Mouse (Mus musculus) hindbrain, embryonic 10.5 days (tissue): ENCODE measurements around the gene Atxn7l3. TPM values are rescaled to one million over a fixed set of nuclear protein-coding genes. Genes with fewer than 3 reads are reported as not detected.
A peak's percentile ranks its signal among the peaks of the same experiment; 100 is the strongest.

ENCODE experiments used
- DNase-seq: peaks from one replicate; pipeline ENCODE4 v3.0.0-alpha.2; 2017; ENCODE audit warnings: low spot score
- H3K27ac ChIP-seq: fragments of 300-500 bp; sonication (generic); 2 replicates; pipeline ENCODE4 v1.5.1; 2016; ENCODE audit warnings: mild to moderate bottlenecking, moderate library complexity
- H3K27me3 ChIP-seq: fragments of 300-500 bp; sonication (generic); 2 replicates; pipeline ENCODE4 v1.6.1; 2016; ENCODE audit warnings: mild to moderate bottlenecking; ENCODE audit not compliant: poor library complexity, insufficient read depth, severe bottlenecking
- H3K36me3 ChIP-seq: fragments of 300-500 bp; sonication (generic); 2 replicates; pipeline ENCODE4 v1.6.1; 2016; ENCODE audit warnings: mild to moderate bottlenecking, moderate library complexity
- H3K4me1 ChIP-seq: fragments of 300-500 bp; sonication (generic); replicated peaks from 2 replicates; pipeline ENCODE4 v1.6.1; 2016; ENCODE audit warnings: mild to moderate bottlenecking
- H3K4me3 ChIP-seq: fragments of 300-500 bp; sonication (generic); 2 replicates; pipeline ENCODE4 v1.5.1; 2016; ENCODE audit warnings: mild to moderate bottlenecking, moderate library complexity
- H3K9me3 ChIP-seq: fragments of 300-500 bp; sonication (generic); 2 replicates; pipeline ENCODE4 v1.6.1; 2016; ENCODE audit warnings: mild to moderate bottlenecking, moderate library complexity
- WGBS: fragments of 180-500 bp; shearing (Covaris S2); methylation state at CpG from one replicate; pipeline ENCODE4 v1.1.7; 2016; 5-methylcytosine and 5-hydroxymethylcytosine counted together
- polyA plus RNA-seq: library from polyadenylated mRNA; unstranded; fragments of >200 nt; fragmentation: Nextera tagmentation; extraction: Ambion mirVana; gene quantifications from 2 replicates; pipeline ENCODE4 v1.2.1, GENCODE M21; 2016

Gene Atxn7l3
- polyA plus RNA-seq, 1 experiment from 2014 or later: 18.7 TPM

GRCm38 (mm10) chr11:102331806-102332205, 35.4 kb upstream of the Atxn7l3 start:
- Histone ChIP-seq H3K27me3 (no peaks in the 10 kb centered on the region), H3K36me3 (no peaks in the 10 kb centered on the region), H3K4me1 (peaks cover 4% of the 10 kb centered on the region; the same call in 1 of the 2 replicates), H3K27ac (no peak overlapping the region), H3K9me3 (no peaks in the 10 kb centered on the region), H3K4me3 (no peak overlapping the region)
- 52% methylated on average over 4 of the region's 4 CpGs for WGBS
- no peak for DNase-seq

- Histone ChIP-seq H3K4me3 (no peak overlapping the region), H3K9me3 (no peaks in the 10 kb centered on the region), H3K27me3 (no peaks in the 10 kb centered on the region), H3K36me3 (no peaks in the 10 kb centered on the region), H3K27ac (no peak overlapping the region), H3K4me1 (peaks cover 2% of the 10 kb centered on the region; the same call in 1 of the 2 replicates)
- WGBS: 82% methylated on average over 3 of the region's 3 CpGs
- no peak for DNase-seq
These were observed 33.6 kb upstream of the Atxn7l3 start for GRCm38 (mm10) chr11:102330039-102330438.

- no peak for DNase-seq
- Histone ChIP-seq H3K27me3 (no peaks in the 10 kb centered on the region), H3K36me3 (no peaks in the 10 kb centered on the region), H3K9me3 (no peaks in the 10 kb centered on the region), H3K4me1 (no peaks in the 10 kb centered on the region), H3K4me3 (no peak overlapping the region), H3K27ac (no peak overlapping the region)
These were observed 33.1 kb upstream of the Atxn7l3 start for GRCm38 (mm10) chr11:102329518-102329917.

- no peak for DNase-seq
- no peaks in the 10 kb centered on the region for H3K36me3 ChIP-seq
- no peaks in the 10 kb centered on the region for H3K27me3 ChIP-seq
- H3K4me1 ChIP-seq: no peaks in the 10 kb centered on the region
- H3K27ac ChIP-seq: no peak overlapping the region
- 85% methylated on average over 7 of the region's 7 CpGs for WGBS
- no peak overlapping the region for H3K4me3 ChIP-seq
- H3K9me3 ChIP-seq: no peaks in the 10 kb centered on the region
These were observed 31.4 kb upstream of the Atxn7l3 start for GRCm38 (mm10) chr11:102327839-102328238.

- no peak overlapping the region for H3K27ac ChIP-seq
- H3K27me3 ChIP-seq: no peaks in the 10 kb centered on the region
- 78% methylated on average over 5 of the region's 5 CpGs for WGBS
- DNase-seq: no peak
- H3K4me3 ChIP-seq: no peak overlapping the region
- no peaks in the 10 kb centered on the region for H3K9me3 ChIP-seq
- no peaks in the 10 kb centered on the region for H3K4me1 ChIP-seq
- no peaks in the 10 kb centered on the region for H3K36me3 ChIP-seq
These were observed 30.8 kb upstream of the Atxn7l3 start for GRCm38 (mm10) chr11:102327250-102327649.

GRCm38 (mm10) chr11:102323516-102323915, 27.1 kb upstream of the Atxn7l3 start:
- H3K4me3 ChIP-seq: no peak overlapping the region
- no peaks in the 10 kb centered on the region for H3K9me3 ChIP-seq
- H3K27me3 ChIP-seq: no peaks in the 10 kb centered on the region; the same call in 1 of the 2 replicates
- no peak overlapping the region for H3K27ac ChIP-seq
- WGBS: 83% methylated on average over 1 of the region's 1 CpGs
- peaks cover 16% of the 10 kb centered on the region for H3K4me1 ChIP-seq
- H3K36me3 ChIP-seq: no peaks in the 10 kb centered on the region
- DNase-seq: no peak

- no peaks in the 10 kb centered on the region for H3K36me3 ChIP-seq
- no peaks in the 10 kb centered on the region; the same call in 1 of the 2 replicates for H3K27me3 ChIP-seq
- 0 out of 2 replicates have a peak overlapping the region, but pooled peaks have one; percentile 18 for H3K4me3 ChIP-seq
- 77% methylated on average over 6 of the region's 6 CpGs for WGBS
- peaks cover 19% of the 10 kb centered on the region for H3K4me1 ChIP-seq
- no peak for DNase-seq
- no peaks in the 10 kb centered on the region for H3K9me3 ChIP-seq
- H3K27ac ChIP-seq: no peak overlapping the region
These were observed 25.5 kb upstream of the Atxn7l3 start for GRCm38 (mm10) chr11:102321931-102322330.

- Histone ChIP-seq H3K36me3 (peaks cover 2% of the 10 kb centered on the region; the same call in 1 of the 2 replicates), H3K27me3 (no peaks in the 10 kb centered on the region; the same call in 1 of the 2 replicates), H3K27ac (peak overlapping the region; percentile 100), H3K4me1 (peaks cover 29% of the 10 kb centered on the region), H3K4me3 (peak overlapping the region; percentile 100), H3K9me3 (no peaks in the 10 kb centered on the region)
- no peak for DNase-seq
- 25% methylated on average over 10 of the region's 10 CpGs for WGBS
These were observed 24.2 kb upstream of the Atxn7l3 start for GRCm38 (mm10) chr11:102320686-102321005.

- Histone ChIP-seq H3K4me1 (peaks cover 35% of the 10 kb centered on the region), H3K9me3 (no peaks in the 10 kb centered on the region), H3K27me3 (no peaks in the 10 kb centered on the region; the same call in 1 of the 2 replicates), H3K4me3 (peak overlapping the region; percentile 100), H3K27ac (peak overlapping the region; percentile 100), H3K36me3 (peaks cover 7% of the 10 kb centered on the region)
- DNase-seq: peak; percentile 83
- WGBS: under 1% methylated on average over 38 of the region's 38 CpGs
These were observed 23.7 kb upstream of the Atxn7l3 start for GRCm38 (mm10) chr11:102319941-102320685.

- DNase-seq: peak; percentile 83
- Histone ChIP-seq H3K4me1 (peaks cover 39% of the 10 kb centered on the region), H3K27ac (peak within 1 kb of the TSS; percentile 100), H3K4me3 (peak within 1 kb of the TSS; percentile 100), H3K27me3 (no peaks in the 10 kb centered on the region; the same call in 1 of the 2 replicates), H3K9me3 (no peaks in the 10 kb centered on the region), H3K36me3 (peaks cover 14% of the 10 kb centered on the region)
- under 1% methylated on average over 25 of the region's 25 CpGs for WGBS
These were observed 23.0 kb upstream of the Atxn7l3 start, which contains the start of gene Ubtf for GRCm38 (mm10) chr11:102319410-102319792. Gene Ubtf, minus strand, starts transcription at chr11:102319742.

GRCm38 (mm10) chr11:102318576-102319409, 22.4 kb upstream of the Atxn7l3 start:
- Histone ChIP-seq H3K9me3 (no peaks in the 10 kb centered on the region), H3K4me1 (peaks cover 39% of the 10 kb centered on the region), H3K36me3 (peaks cover 20% of the 10 kb centered on the region), H3K4me3 (peak overlapping the region; percentile 100), H3K27ac (peak overlapping the region; percentile 100), H3K27me3 (no peaks in the 10 kb centered on the region; the same call in 1 of the 2 replicates)
- peak; percentile 73 for DNase-seq
- WGBS: under 1% methylated on average over 84 of the region's 84 CpGs

GRCm38 (mm10) chr11:102317901-102318575, 21.6 kb upstream of the Atxn7l3 start:
- peaks cover 39% of the 10 kb centered on the region for H3K4me1 ChIP-seq
- under 1% methylated on average over 67 of the region's 77 CpGs for WGBS
- peaks cover 28% of the 10 kb centered on the region for H3K36me3 ChIP-seq
- peak; percentile 79 for DNase-seq
- no peaks in the 10 kb centered on the region for H3K9me3 ChIP-seq
- H3K27me3 ChIP-seq: no peaks in the 10 kb centered on the region; the same call in 1 of the 2 replicates
- peak overlapping the region; percentile 100 for H3K27ac ChIP-seq
- H3K4me3 ChIP-seq: peak overlapping the region; percentile 100
